Mouse (Mus musculus) limb, embryonic 11.5 days (tissue): ENCODE results near the gene Dixdc1. TPM values are rescaled to one million over a fixed set of nuclear protein-coding genes. Genes with fewer than 3 reads are reported as not detected.

ENCODE experiments used
- ATAC-seq: fragments of 200-750 bp; cut with Nextera tagmentation; 2 replicates; pipeline ENCODE4 v1.8.0; 2017; ENCODE audit warnings: low read depth; ENCODE audit not compliant: insufficient number of reproducible peaks, low FRiP score, low TSS enrichment
- DNase-seq: peaks from one replicate; pipeline ENCODE4 v3.0.0-alpha.2; 2015; ENCODE audit warnings: low spot score
- H3K27ac ChIP-seq: fragments of 300-500 bp; sonication (generic); replicated peaks from 2 replicates; pipeline ENCODE4 v1.5.1; 2014; ENCODE audit warnings: low read depth, mild to moderate bottlenecking, low read length
- H3K27me3 ChIP-seq: fragments of 300-500 bp; sonication (generic); 2 replicates; pipeline ENCODE4 v1.6.1; 2014; ENCODE audit warnings: mild to moderate bottlenecking, low read length, mixed read lengths; ENCODE audit not compliant: control insufficient read depth, insufficient read depth
- H3K36me3 ChIP-seq: fragments of 300-500 bp; sonication (generic); 2 replicates; pipeline ENCODE4 v1.6.1; 2014; ENCODE audit warnings: mild to moderate bottlenecking, low read length, moderate library complexity, mixed read lengths; ENCODE audit not compliant: control insufficient read depth, insufficient read depth
- H3K4me1 ChIP-seq: fragments of 300-500 bp; sonication (generic); 2 replicates; pipeline ENCODE4 v1.6.1; 2014; ENCODE audit warnings: low read length, mixed read lengths; ENCODE audit not compliant: control insufficient read depth, insufficient read depth
- H3K4me2 ChIP-seq: fragments of 300-500 bp; sonication (generic); 2 replicates; pipeline ENCODE4 v1.6.1; 2014; ENCODE audit warnings: low read depth, mild to moderate bottlenecking, moderate library complexity; ENCODE audit not compliant: severe bottlenecking
- H3K4me3 ChIP-seq: fragments of 300-500 bp; sonication (generic); 2 replicates; pipeline ENCODE4 v1.5.1; 2014; ENCODE audit warnings: low read depth, low read length
- H3K9ac ChIP-seq: fragments of 300-500 bp; sonication (generic); 2 replicates; pipeline ENCODE4 v1.6.1; 2014; ENCODE audit warnings: mild to moderate bottlenecking, low read length
- H3K9me3 ChIP-seq: fragments of 300-500 bp; sonication (generic); 2 replicates; pipeline ENCODE4 v1.6.1; 2016; ENCODE audit warnings: low read length; ENCODE audit not compliant: control insufficient read depth
- WGBS: fragments of 180-500 bp; shearing (Covaris S2); extraction: QIAGEN DNeasy Blood & Tissue Kit; methylation state at CpG from one replicate; pipeline ENCODE4 v1.1.7; 2014; 5-methylcytosine and 5-hydroxymethylcytosine counted together
- polyA plus RNA-seq: library from polyadenylated mRNA; unstranded; fragments of >200 nt; fragmentation: Nextera tagmentation; extraction: Ambion mirVana; gene quantifications from 2 replicates; pipeline ENCODE4 v1.2.1, GENCODE M21; 2014

Dixdc1 gene
- polyA plus RNA-seq, 1 experiment from 2014 or later = 27.6 TPM

DNA sequence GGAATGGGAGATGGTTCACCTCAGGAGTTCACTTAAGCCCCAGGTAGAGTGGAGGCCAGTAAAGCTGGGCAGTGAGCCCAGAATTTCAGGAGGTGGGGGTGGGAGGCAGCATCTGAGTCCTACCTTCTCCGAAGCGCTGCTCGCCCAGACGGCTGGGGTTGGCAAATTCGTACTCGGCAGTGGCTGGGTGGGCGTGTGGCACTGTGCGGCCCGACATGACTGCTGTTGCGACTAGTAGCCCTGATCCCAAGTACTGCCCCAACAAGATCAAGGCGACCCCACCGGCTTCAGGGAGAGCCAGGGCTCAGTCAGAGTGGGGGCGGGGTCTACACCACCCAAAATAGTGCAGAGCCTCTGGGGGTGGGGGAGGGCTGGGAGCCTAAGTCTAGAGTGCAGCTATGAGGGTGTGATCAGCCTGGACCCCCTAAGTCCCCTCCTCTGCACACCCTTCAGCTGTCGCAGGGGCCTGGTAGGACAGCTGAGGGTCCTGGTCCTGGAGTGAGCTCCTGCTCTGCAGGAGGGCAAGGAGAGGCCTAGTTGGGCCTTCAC, 12.8 kb upstream of the Dixdc1 start, which contains the start of gene Hspb2:
Gene Hspb2, minus strand, starts transcription at position 301 of the 549 bp plus-strand sequence.
- no peaks in the 10 kb centered on the region for H3K36me3 ChIP-seq
- 0 out of 2 replicates have a peak, but pooled peaks have one; percentile 35 for ATAC-seq
- H3K4me2 ChIP-seq = no peak within 1 kb of the TSS
- no peak within 1 kb of the TSS for H3K9ac ChIP-seq
- no peak for DNase-seq
- no peak within 1 kb of the TSS for H3K4me3 ChIP-seq
- WGBS = 65% methylated on average over 14 of the region's 14 CpGs
- no peaks in the 10 kb centered on the region for H3K9me3 ChIP-seq
- no peak within 1 kb of the TSS for H3K27ac ChIP-seq
- no peaks in the 10 kb centered on the region for H3K4me1 ChIP-seq
- H3K27me3 ChIP-seq = no peaks in the 10 kb centered on the region

DNA sequence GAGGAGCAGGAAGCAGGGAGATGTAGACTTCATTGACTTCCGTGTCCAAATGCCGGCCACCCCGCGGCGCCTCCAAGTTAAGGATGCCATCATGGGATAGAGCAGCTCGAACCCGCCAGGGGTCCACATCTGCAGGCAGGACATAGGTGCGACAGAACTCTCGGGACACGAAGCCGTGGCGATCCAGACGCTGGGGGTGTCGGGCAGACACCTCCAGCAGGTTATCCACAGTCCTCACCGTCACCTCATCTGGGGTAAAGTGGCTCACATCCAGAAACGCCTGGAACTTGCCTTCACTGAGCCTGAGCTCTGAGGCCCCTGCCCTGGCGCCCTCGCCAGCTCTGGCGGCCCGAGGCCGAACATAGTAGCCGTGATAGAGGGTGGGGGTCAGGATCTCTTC, 12.0 kb upstream of the Dixdc1 start, which contains the start of gene Cryab:
Gene Cryab, plus strand, starts transcription at position 3 of the 400 bp plus-strand sequence.
- no peaks in the 10 kb centered on the region for H3K9me3 ChIP-seq
- DNase-seq = no peak
- 65% methylated on average over 22 of the region's 22 CpGs for WGBS
- H3K27me3 ChIP-seq = no peaks in the 10 kb centered on the region
- no peak within 1 kb of the TSS for H3K27ac ChIP-seq
- H3K4me1 ChIP-seq = no peaks in the 10 kb centered on the region
- no peak for ATAC-seq
- H3K36me3 ChIP-seq = no peaks in the 10 kb centered on the region
- no peak within 1 kb of the TSS for H3K4me3 ChIP-seq
- no peak within 1 kb of the TSS for H3K9ac ChIP-seq
- no peak within 1 kb of the TSS for H3K4me2 ChIP-seq

DNA sequence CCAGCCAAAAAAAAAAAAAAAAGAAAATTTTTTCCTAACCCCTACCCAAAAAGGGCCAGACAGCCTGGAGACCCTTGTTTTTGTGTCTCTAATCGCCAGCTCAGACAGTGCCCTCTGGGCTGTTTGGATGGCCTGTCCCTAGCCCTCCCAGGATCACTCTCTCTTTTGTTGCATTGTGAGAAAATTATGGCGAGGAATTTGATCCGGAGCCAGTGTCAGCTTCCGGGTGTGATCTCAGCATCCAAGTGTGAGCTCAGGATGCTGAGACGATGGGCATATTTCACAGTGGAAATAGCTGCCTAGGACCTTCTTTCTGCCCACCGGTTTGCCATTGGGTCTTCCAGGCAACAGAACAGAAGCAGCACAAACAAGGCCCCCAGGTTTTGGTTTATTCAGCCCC, 11.4 kb upstream of the Dixdc1 start:
- 85% methylated on average over 6 of the region's 6 CpGs for WGBS
- 0 out of 2 replicates have a peak, but pooled peaks cover 3% of the 10 kb centered on the region for H3K4me1 ChIP-seq
- ATAC-seq = no peak
- DNase-seq = no peak
- H3K4me3 ChIP-seq = no peak overlapping the region
- no peaks in the 10 kb centered on the region for H3K36me3 ChIP-seq
- H3K27ac ChIP-seq = no peak overlapping the region
- H3K9ac ChIP-seq = no peak overlapping the region
- H3K27me3 ChIP-seq = no peaks in the 10 kb centered on the region
- H3K4me2 ChIP-seq = no peak overlapping the region
- no peaks in the 10 kb centered on the region for H3K9me3 ChIP-seq

DNA sequence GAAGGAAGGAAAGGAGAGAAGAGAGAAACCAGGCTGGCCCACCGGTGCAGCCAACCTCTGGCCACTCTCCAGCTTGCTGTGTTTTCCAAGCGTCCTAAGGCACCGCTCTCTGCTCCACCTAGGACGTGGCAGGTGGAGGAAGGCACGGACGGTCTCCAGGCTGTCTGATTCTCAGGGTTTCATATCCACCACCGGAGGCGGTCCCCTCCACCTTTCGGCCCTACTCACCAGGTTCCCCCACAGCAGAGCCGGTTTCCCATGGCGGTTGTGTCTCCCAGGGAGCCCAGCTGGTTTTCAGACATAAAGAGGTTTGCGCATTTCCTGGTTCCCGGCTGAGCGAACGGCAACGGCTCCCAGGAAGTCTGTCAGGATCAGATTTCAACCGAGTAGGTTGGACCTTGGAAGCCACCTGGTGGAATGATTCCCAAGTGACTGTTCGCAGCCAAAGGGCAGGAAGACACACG, 6.9 kb upstream of the Dixdc1 start, which contains the start of gene 2310030G06Rik:
Gene 2310030G06Rik, minus strand, starts transcription at position 323 of the 464 bp plus-strand sequence.
- peak within 1 kb of the TSS; percentile 20 for H3K4me3 ChIP-seq

DNA sequence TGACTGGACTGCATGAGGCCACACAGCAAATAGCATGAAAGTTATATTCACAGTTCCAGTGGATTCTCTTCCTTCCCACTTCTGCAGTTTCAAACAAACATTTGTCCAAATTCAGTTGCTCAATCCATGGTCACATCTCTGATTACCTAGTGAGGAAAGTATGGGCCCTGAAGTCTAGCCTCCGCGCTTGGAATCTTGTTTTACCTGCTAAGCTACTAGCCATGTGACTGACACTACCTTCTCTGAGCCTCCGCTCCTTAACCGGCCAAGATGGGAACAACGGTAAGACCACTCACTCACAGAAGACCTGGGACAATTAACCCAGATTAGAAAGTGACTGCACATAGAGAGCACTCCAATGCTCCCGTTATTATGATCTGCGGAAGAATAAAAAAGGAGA, 6.5 kb upstream of the Dixdc1 start:
- no peak for ATAC-seq
- peak overlapping the region; percentile 46; the same call in 1 of the 2 replicates for H3K9ac ChIP-seq
- no peak for DNase-seq

More for the DNA sequence above, 6.9 kb upstream of the Dixdc1 start, which contains the start of gene 2310030G06Rik:
- no peaks in the 10 kb centered on the region for H3K27me3 ChIP-seq
- peak within 1 kb of the TSS; percentile 55 for H3K4me2 ChIP-seq
- DNase-seq (peak; percentile 58), ATAC-seq (no peak)
- H3K9ac ChIP-seq = peak within 1 kb of the TSS; percentile 46; the same call in 1 of the 2 replicates
- H3K9me3 ChIP-seq = no peaks in the 10 kb centered on the region
- H3K27ac ChIP-seq = no peak within 1 kb of the TSS
- 0 out of 2 replicates have a peak, but pooled peaks cover 3% of the 10 kb centered on the region for H3K4me1 ChIP-seq
- 2% methylated on average over 19 of the region's 19 CpGs for WGBS
- no peaks in the 10 kb centered on the region for H3K36me3 ChIP-seq

DNA sequence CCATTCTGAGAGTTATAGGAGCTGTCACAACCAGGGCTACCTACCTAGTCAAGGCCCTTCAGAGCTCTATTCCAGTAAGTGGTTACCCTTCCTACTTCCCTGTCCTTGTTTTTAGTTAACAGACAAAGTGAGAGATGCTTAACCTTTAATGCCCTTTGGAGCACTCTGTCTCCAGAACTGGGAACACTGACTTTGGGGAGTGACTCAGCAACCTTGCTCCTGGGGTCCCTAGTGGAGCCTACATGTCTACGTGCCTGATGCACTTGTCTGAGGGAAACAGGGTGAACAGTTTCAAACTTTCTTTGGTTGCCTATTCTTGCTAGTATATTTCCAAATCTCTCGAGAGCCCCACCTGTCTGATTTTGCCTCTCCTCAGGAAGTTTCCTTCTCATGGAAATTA, 3.4 kb upstream of the Dixdc1 start:
- H3K9ac ChIP-seq = no peak overlapping the region
- H3K4me3 ChIP-seq = no peak overlapping the region
- ATAC-seq = no peak
- H3K4me2 ChIP-seq = no peak overlapping the region
- peaks cover 8% of the 10 kb centered on the region; the same call in 1 of the 2 replicates for H3K4me1 ChIP-seq
- no peak for DNase-seq
- H3K27me3 ChIP-seq = no peaks in the 10 kb centered on the region
- no peak overlapping the region for H3K27ac ChIP-seq
- WGBS = 73% methylated on average over 2 of the region's 2 CpGs
- H3K36me3 ChIP-seq = no peaks in the 10 kb centered on the region
- H3K9me3 ChIP-seq = no peaks in the 10 kb centered on the region

More for the DNA sequence above, 6.5 kb upstream of the Dixdc1 start:
- H3K9me3 ChIP-seq = no peaks in the 10 kb centered on the region
- no peak overlapping the region for H3K27ac ChIP-seq
- H3K4me1 ChIP-seq = 0 out of 2 replicates have a peak, but pooled peaks cover 3% of the 10 kb centered on the region
- no peaks in the 10 kb centered on the region for H3K36me3 ChIP-seq
- 0 out of 2 replicates have a peak overlapping the region, but pooled peaks have one; percentile 20 for H3K4me3 ChIP-seq
- H3K27me3 ChIP-seq = no peaks in the 10 kb centered on the region
- 13% methylated on average over 7 of the region's 7 CpGs for WGBS
- H3K4me2 ChIP-seq = peak overlapping the region; percentile 55; the same call in 1 of the 2 replicates

DNA sequence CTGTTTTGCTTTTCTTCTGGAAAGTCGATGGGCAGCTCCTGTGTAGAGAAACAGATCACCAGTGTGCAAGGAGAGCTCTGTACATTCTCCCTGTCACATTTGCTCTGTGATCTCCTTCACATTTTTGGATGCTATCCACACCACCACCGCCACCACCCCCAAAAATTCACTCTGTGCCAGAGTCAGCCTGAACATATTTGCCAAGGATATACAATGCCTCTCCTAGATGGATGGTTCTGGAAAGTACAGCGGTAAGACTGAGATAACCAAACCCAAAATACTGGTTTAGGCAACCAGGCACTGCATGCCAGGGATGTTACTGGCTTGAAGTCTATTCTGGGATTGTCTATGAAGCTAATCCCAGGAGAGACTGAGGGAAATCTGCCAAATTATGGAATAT, 2.9 kb upstream of the Dixdc1 start:
- Histone ChIP-seq H3K4me1 (peaks cover 8% of the 10 kb centered on the region; the same call in 1 of the 2 replicates), H3K4me2 (no peak overlapping the region), H3K4me3 (no peak overlapping the region), H3K9ac (no peak overlapping the region), H3K9me3 (no peaks in the 10 kb centered on the region), H3K27me3 (no peaks in the 10 kb centered on the region), H3K36me3 (no peaks in the 10 kb centered on the region), H3K27ac (no peak overlapping the region)
- DNase-seq = no peak
- no peak for ATAC-seq
- WGBS = 93% methylated on average over 3 of the region's 3 CpGs

DNA sequence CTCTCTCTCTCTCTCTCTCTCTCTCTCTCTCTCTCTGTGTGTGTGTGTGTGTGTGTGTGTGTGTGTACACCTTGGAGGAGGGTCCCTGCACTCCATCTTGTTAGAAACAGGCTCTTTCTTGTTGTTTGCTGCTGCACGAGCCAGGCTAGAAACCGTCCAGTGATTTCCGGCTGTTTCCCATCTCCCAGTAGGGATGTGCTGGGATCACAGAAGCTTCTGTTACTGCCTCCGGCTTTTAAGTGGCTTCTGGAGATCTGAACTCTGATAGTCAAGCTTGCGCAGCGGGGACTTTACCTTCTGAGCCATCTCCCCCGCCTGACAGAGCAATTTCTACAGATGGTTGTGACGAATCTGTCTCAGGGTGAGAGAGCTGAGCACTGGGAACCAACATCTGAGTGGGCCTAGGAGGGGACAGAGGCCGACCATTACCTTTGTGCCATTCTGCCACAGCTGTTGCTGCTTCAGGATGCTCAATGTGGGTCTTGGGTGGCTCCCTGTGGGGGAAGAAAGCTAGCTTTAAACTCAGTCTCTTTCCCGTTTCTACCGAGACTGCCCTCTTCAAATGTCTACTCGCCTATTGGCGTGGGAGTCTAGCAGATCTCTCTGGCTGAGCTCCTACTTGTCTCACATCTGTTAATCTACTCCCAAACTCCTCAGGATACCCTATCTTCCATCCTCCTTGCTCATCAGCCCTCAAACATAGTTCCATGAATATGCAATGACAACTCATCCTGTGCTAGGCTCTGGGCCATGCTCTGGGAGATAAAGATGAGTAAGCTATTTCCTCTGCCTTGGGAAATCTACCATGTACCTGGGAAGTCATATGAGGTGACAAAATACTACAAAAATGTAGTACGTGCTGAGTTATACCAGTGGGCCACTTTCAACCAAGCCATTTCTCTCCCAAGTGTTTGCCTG, 1.8 kb upstream of the Dixdc1 start:
- no peak overlapping the region for H3K27ac ChIP-seq
- H3K4me3 ChIP-seq = no peak overlapping the region
- no peaks in the 10 kb centered on the region for H3K36me3 ChIP-seq
- DNase-seq (no peak), ATAC-seq (no peak)
- no peaks in the 10 kb centered on the region for H3K27me3 ChIP-seq
- 82% methylated on average over 14 of the region's 14 CpGs for WGBS
- no peak overlapping the region for H3K4me2 ChIP-seq
- H3K4me1 ChIP-seq = peaks cover 7% of the 10 kb centered on the region; the same call in 1 of the 2 replicates
- H3K9me3 ChIP-seq = no peaks in the 10 kb centered on the region
- no peak overlapping the region for H3K9ac ChIP-seq
